27 mouse cellular contexts compared by ENCODE assay signal in genomic region chr19:44197053-44197852, GRCm38 (mm10). TPM values are rescaled to one million over a fixed set of nuclear protein-coding genes. Genes with fewer than 3 reads are reported as not detected.
DNase-seq lines count a peak whose midpoint lies in the region; ATAC-seq and TF ChIP-seq lines count a peak whose summit lies in the region.
"Had no signal": no experiment of that assay in that cellular context is flagged by ENCODE, and none has a peak within 500 bp of the region (broad histone marks: within the 10 kb centered on the region; RNA-seq: fewer than 3 reads in every experiment).

No protein-coding gene starts in this region.

- no peaks in the 10 kb centered on the region for H3K79me2 ChIP-seq in MEL (ENCODE audit: control insufficient read depth, insufficient read depth, low read length, poor library complexity)

- no peaks in the 10 kb centered on the region for H3K36me3 ChIP-seq in liver, postnatal 0 days (replicated peaks; ENCODE audit: insufficient read depth, low read length)
- H3K36me3 ChIP-seq in MEL (ENCODE audit: control insufficient read depth in 1 of 2, insufficient read depth in 2 of 2, low read length in 2 of 2) = peaks cover 0 to 17% of the 10 kb centered on the region in 2 experiments; a peak in 2 of 4 replicates
- H3K36me3 ChIP-seq: embryonic facial prominence, embryonic 15.5 days; forebrain, embryonic 10.5 days; heart, embryonic 10.5 days; heart, embryonic 15.5 days; hindbrain, embryonic 10.5 days had no signal

- H3K27ac ChIP-seq in liver, postnatal 0 days (ENCODE audit: low read depth) = no peak overlapping the region
- peak overlapping the region; percentile 65 for H3K27ac ChIP-seq in MEL (ENCODE audit: control insufficient read depth, low read depth, low read length)
- H3K27ac ChIP-seq: embryonic facial prominence, embryonic 15.5 days; forebrain, embryonic 10.5 days; gastrocnemius, adult 2 months; heart, embryonic 10.5 days; heart, embryonic 15.5 days; hindbrain, embryonic 10.5 days; hindbrain, embryonic 14.5 days had no signal

- H3K27me3 ChIP-seq in liver, postnatal 0 days (ENCODE audit: insufficient read depth, low read length) = 0 out of 2 replicates have a peak, but pooled peaks cover 2% of the 10 kb centered on the region
- peaks cover 0 to 3% of the 10 kb centered on the region in 2 experiments; a peak in 2 of 4 replicates for H3K27me3 ChIP-seq in MEL (ENCODE audit: control insufficient read depth in 1 of 2, insufficient read depth in 2 of 2, low read length in 2 of 2)
- H3K27me3 ChIP-seq: embryonic facial prominence, embryonic 15.5 days had no signal

- H3K9ac ChIP-seq in liver, postnatal 0 days (replicated peaks) = no peak overlapping the region
- H3K9ac ChIP-seq in MEL (ENCODE audit: control insufficient read depth, low read depth, low read length, poor library complexity, severe bottlenecking) = peak overlapping the region; percentile 6
- H3K9ac ChIP-seq: embryonic facial prominence, embryonic 15.5 days; heart, embryonic 15.5 days; hindbrain, embryonic 14.5 days had no signal

- no peak overlapping the region for H3K4me3 ChIP-seq in liver, postnatal 0 days (ENCODE audit: low read depth, low read length)
- peak overlapping the region in 1 of 2 experiments; percentile 13; a peak in 1 of 4 replicates for H3K4me3 ChIP-seq in MEL (ENCODE audit: control insufficient read depth in 1 of 2, insufficient read depth in 1 of 2, low read depth in 2 of 2, low read length in 2 of 2)
- H3K4me3 ChIP-seq: embryonic facial prominence, embryonic 15.5 days; erythroblast, embryonic 14.5 days; forebrain, embryonic 10.5 days; gastrocnemius, adult 2 months; heart, embryonic 10.5 days; heart, embryonic 15.5 days; hindbrain, embryonic 10.5 days had no signal

- no peaks in the 10 kb centered on the region for H3K4me1 ChIP-seq in liver, postnatal 0 days (ENCODE audit: insufficient read depth)
- peaks cover 8 to 31% of the 10 kb centered on the region in 2 experiments for H3K4me1 ChIP-seq in MEL (ENCODE audit: control insufficient read depth in 1 of 2, insufficient read depth in 2 of 2, low read length in 2 of 2)
- H3K4me1 ChIP-seq: embryonic facial prominence, embryonic 15.5 days; heart, embryonic 10.5 days; heart, embryonic 15.5 days had no signal

- TF ChIP-seq CTCF in liver, postnatal 0 days (IDR thresholded peaks at IDR 0.05; ENCODE audit: low read depth) = no peak
- TF ChIP-seq CTCF in MEL (IDR thresholded peaks at IDR 0.05 in 2 of 3, conservative IDR thresholded peaks at IDR 0.05 in 1 of 3; ENCODE audit: control insufficient read depth in 1 of 3, insufficient read depth in 1 of 3, low read depth in 2 of 3, low read length in 3 of 3, poor library complexity in 1 of 3, severe bottlenecking in 1 of 3) = no peak

- TF ChIP-seq RAD21 in MEL (IDR thresholded peaks at IDR 0.05; ENCODE audit: low read depth, low read length) = no peak

- TF ChIP-seq EP300 in liver, postnatal 0 days (IDR thresholded peaks at IDR 0.05; ENCODE audit: low read depth) = 0 out of 2 replicates have a peak, but pooled peaks have one; percentile 32
- peak; percentile 92 to 93 for TF ChIP-seq EP300 in MEL (IDR thresholded peaks at IDR 0.05; ENCODE audit: low read depth in 1 of 2, low read length in 2 of 2)

- no peak for ATAC-seq in liver, postnatal 0 days
- peak; percentile 85 for ATAC-seq in common myeloid progenitor, adult 5-6 weeks (replicated peaks; ENCODE audit: low read depth, poor library complexity, severe bottlenecking)
- peak; percentile 51 for ATAC-seq in megakaryocyte-erythroid progenitor cell, adult 5-6 weeks (replicated peaks; ENCODE audit: low FRiP score, low TSS enrichment, poor library complexity, severe bottlenecking)
- ATAC-seq: CD4-positive, CD25-positive, alpha-beta regulatory T cell, adult 4 months; forebrain, embryonic 14.5 days had no signal

- no peak for TF ChIP-seq POLR2A in MEL (IDR thresholded peaks at IDR 0.05; ENCODE audit: control insufficient read depth in 1 of 2, insufficient read depth in 1 of 2, low read depth in 1 of 2, low read length in 2 of 2, poor library complexity in 1 of 2)

- 41% methylated on average over 10 of the region's 10 CpGs for WGBS in liver, postnatal 0 days (ENCODE audit: insufficient replicate concordance)

- no peaks in the 10 kb centered on the region for H3K9me3 ChIP-seq in liver, postnatal 0 days (ENCODE audit: low read length)
- H3K9me3 ChIP-seq in MEL (replicated peaks; ENCODE audit: insufficient read depth, low read length) = no peaks in the 10 kb centered on the region
- H3K9me3 ChIP-seq: embryonic facial prominence, embryonic 15.5 days; forebrain, embryonic 10.5 days; heart, embryonic 10.5 days; heart, embryonic 15.5 days; hindbrain, embryonic 10.5 days had no signal

- DNase-seq in liver, postnatal 0 days = no peak
- DNase-seq in liver (no peak), MEL (ENCODE audit: low read depth, low spot score) (peak; percentile 80)
- DNase-seq in lung, postnatal 25 days (ENCODE audit: low spot score) = no peak
- DNase-seq in kidney, postnatal 25 days = no peak
- DNase-seq: adrenal gland, adult 8-10 months; adrenal gland, postnatal 36 days; B cell, adult 2 months; cerebellum, adult 2 months; cerebellum, postnatal 10 days; embryo, embryonic 11 days; gastrocnemius, adult 2 months; gastrocnemius, postnatal 25 days; heart, postnatal 14 days had no signal

- no peak overlapping the region for H3K4me2 ChIP-seq in liver, postnatal 0 days (ENCODE audit: low read depth, low read length)
- H3K4me2 ChIP-seq: embryonic facial prominence, embryonic 15.5 days; heart, embryonic 15.5 days; hindbrain, embryonic 14.5 days had no signal

TF ChIP-seq in MEL, 35 proteins besides CTCF, POLR2A, EP300 and RAD21 (continues in another document):
- TF ChIP-seq TCF12 (IDR thresholded peaks at IDR 0.05; ENCODE audit: low read depth, low read length) = peak; percentile 90
- TF ChIP-seq SIN3A (IDR thresholded peaks at IDR 0.05; ENCODE audit: low read length) = peak; percentile 49
- TF ChIP-seq ELF1 (IDR thresholded peaks at IDR 0.05; ENCODE audit: low read depth, low read length) = no peak
- TF ChIP-seq BHLHE40 (IDR thresholded peaks at IDR 0.05; ENCODE audit: borderline replicate concordance, low read depth, low read length) = peak; percentile 61; the same call in 1 of the 2 replicates
- TF ChIP-seq CHD2 (IDR thresholded peaks at IDR 0.05; ENCODE audit: low read length) = peak; percentile 38; the same call in 1 of the 2 replicates
- TF ChIP-seq HCFC1 (IDR thresholded peaks at IDR 0.05; ENCODE audit: low read depth, low read length) = no peak
- TF ChIP-seq POLR2AphosphoS5 (IDR thresholded peaks at IDR 0.05; ENCODE audit: borderline replicate concordance, low read depth, low read length) = no peak
- 0 out of 2 replicates have a peak, but pooled peaks have one; percentile 43 for TF ChIP-seq ZMIZ1 (IDR thresholded peaks at IDR 0.05; ENCODE audit: low read depth, low read length)
- no peak for TF ChIP-seq KAT2A (conservative IDR thresholded peaks at IDR 0.05; ENCODE audit: low read depth, low read length)
- TF ChIP-seq MAX (IDR thresholded peaks at IDR 0.05; ENCODE audit: low read length) = peak; percentile 70
- peak; percentile 83 for TF ChIP-seq RCOR1 (IDR thresholded peaks at IDR 0.05; ENCODE audit: low read depth, low read length)
- no peak; the same call in 1 of the 2 replicates for TF ChIP-seq NRF1 (IDR thresholded peaks at IDR 0.05; ENCODE audit: insufficient read depth, low read depth, low read length, poor library complexity, severe bottlenecking)
- no peak for TF ChIP-seq E2F4 (IDR thresholded peaks at IDR 0.05; ENCODE audit: borderline replicate concordance, low read depth, low read length)
- TF ChIP-seq CHD1 (IDR thresholded peaks at IDR 0.05; ENCODE audit: low read depth, low read length) = no peak
- peak; percentile 83 for TF ChIP-seq ETS1 (IDR thresholded peaks at IDR 0.05; ENCODE audit: low read depth, low read length)
- peak; percentile 28; the same call in 1 of the 2 replicates for TF ChIP-seq MYC (IDR thresholded peaks at IDR 0.05; ENCODE audit: low read depth, low read length)
- peak; percentile 35; the same call in 1 of the 2 replicates for TF ChIP-seq MAFK (IDR thresholded peaks at IDR 0.05; ENCODE audit: borderline replicate concordance, low read depth, low read length)
- no peak for TF ChIP-seq GABPA (IDR thresholded peaks at IDR 0.05; ENCODE audit: low read depth, low read length)
- TF ChIP-seq ZKSCAN1 (IDR thresholded peaks at IDR 0.05; ENCODE audit: low read depth, low read length) = no peak
- no peak for TF ChIP-seq USF2 (IDR thresholded peaks at IDR 0.05; ENCODE audit: borderline replicate concordance in 1 of 2, insufficient read depth in 1 of 2, low read depth in 1 of 2, low read length in 2 of 2)
- peak; percentile 65 for TF ChIP-seq MYB (IDR thresholded peaks at IDR 0.05; ENCODE audit: low read depth, low read length)

RNA-seq across cellular contexts. Expression of gene Pkd2l1, which starts 5.0 kb away (rescaled TPM):
- polyA plus RNA-seq in liver, postnatal 0 days (2015; fragmentation: Nextera tagmentation; extraction: Ambion mirVana) = not detected in 2 replicates
- total RNA-seq in MEL (2012; rRNA removed) = not detected in 2 replicates
- not detected for polyA plus RNA-seq in MEL (2012; ENCODE audit: insufficient read depth in 1 of 2, insufficient read length in 2 of 2, low read depth in 1 of 2, low replicate concordance in 2 of 2, missing spikeins in 1 of 2)
- total RNA-seq in common myeloid progenitor, adult 5-6 weeks (2017) = not detected in 2 replicates
- total RNA-seq in megakaryocyte-erythroid progenitor cell, adult 5-6 weeks (2014; fragmentation: Nextera tagmentation) = 0.04 TPM in 1 of 2 replicates, not detected in the other
- total RNA-seq in megakaryocyte-erythroid progenitor cell, adult 5-6 weeks (2017) = not detected in 2 replicates
- total RNA-seq: adrenal gland, adult 8-10 months; adrenal gland, postnatal 36 days; gastrocnemius, adult 2 months; gastrocnemius, postnatal 25 days; heart, adult 18-20 months; heart, postnatal 14 days had no signal
- polyA plus RNA-seq: CD4-positive, CD25-positive, alpha-beta regulatory T cell, adult 4 months; embryonic facial prominence, embryonic 11.5 days; embryonic facial prominence, embryonic 15.5 days; erythroblast, embryonic 14.5 days; heart, embryonic 10.5 days; heart, embryonic 15.5 days had no signal

RNA-seq across cellular contexts. Expression of gene Scd3, which starts 5.8 kb away (rescaled TPM):
- not detected in 2 replicates for polyA plus RNA-seq in liver, postnatal 0 days (2015; fragmentation: Nextera tagmentation; extraction: Ambion mirVana)
- total RNA-seq in MEL (2012; rRNA removed) = 0.96 and 1.4 TPM in 2 replicates
- 100 to 1,000 TPM in 1 of 2 experiments, under 1 TPM in 1; 0.65 to 745 TPM for polyA plus RNA-seq in MEL (2012; ENCODE audit: insufficient read depth in 1 of 2, insufficient read length in 2 of 2, low read depth in 1 of 2, low replicate concordance in 2 of 2, missing spikeins in 1 of 2)
- not detected in 2 replicates for total RNA-seq in common myeloid progenitor, adult 5-6 weeks (2017)
- not detected in 2 replicates for total RNA-seq in megakaryocyte-erythroid progenitor cell, adult 5-6 weeks (2014; fragmentation: Nextera tagmentation)
- not detected in 2 replicates for total RNA-seq in megakaryocyte-erythroid progenitor cell, adult 5-6 weeks (2017)
- total RNA-seq: gastrocnemius, adult 2 months; gastrocnemius, postnatal 25 days; heart, adult 18-20 months; heart, postnatal 14 days had no signal
- polyA plus RNA-seq: CD4-positive, CD25-positive, alpha-beta regulatory T cell, adult 4 months; erythroblast, embryonic 14.5 days had no signal

RNA-seq across cellular contexts. Expression of gene Bloc1s2, which starts 51.0 kb away (rescaled TPM):
- polyA plus RNA-seq in liver, postnatal 0 days (2015; fragmentation: Nextera tagmentation; extraction: Ambion mirVana) = 31.6 and 33.2 TPM in 2 replicates
- 171 and 193 TPM in 2 replicates for total RNA-seq in MEL (2012; rRNA removed)
- 100 to 1,000 TPM in 1 of 2 experiments, not detected in 1; 151 TPM for polyA plus RNA-seq in MEL (2012; ENCODE audit: insufficient read depth in 1 of 2, insufficient read length in 2 of 2, low read depth in 1 of 2, low replicate concordance in 2 of 2, missing spikeins in 1 of 2)
- 69.7 and 106 TPM in 2 replicates for total RNA-seq in common myeloid progenitor, adult 5-6 weeks (2017)
- 65.5 and 75.1 TPM in 2 replicates for total RNA-seq in megakaryocyte-erythroid progenitor cell, adult 5-6 weeks (2014; fragmentation: Nextera tagmentation)
- total RNA-seq in megakaryocyte-erythroid progenitor cell, adult 5-6 weeks (2017) = 33.0 and 53.6 TPM in 2 replicates
